Mouse (Mus musculus) CH12.LX (cell line): Measurements from ENCODE around the gene Ak3.

Experiments used
- BHLHE40 ChIP-seq: IDR thresholded peaks from 2 replicates; pipeline ENCODE4 v1.6.1; 2011; ENCODE audit warnings: mild to moderate bottlenecking, low read depth, low read length, improper control_type of control experiment
- CHD2 ChIP-seq: IDR thresholded peaks from 2 replicates; pipeline ENCODE4 v1.6.1; 2011; ENCODE audit warnings: low read length, improper control_type of control experiment
- CTCF ChIP-seq, 2 experiments: IDR thresholded peaks in 1 of 2; conservative IDR thresholded peaks in 1 of 2; 2 replicates each; pipeline ENCODE4 v1.5.1; 2011 to 2012; ENCODE audit warnings: low read depth in 2 of 2, low read length in 2 of 2, improper control_type of control experiment in 1 of 2, inconsistent platforms in 1 of 2, mild to moderate bottlenecking in 1 of 2, moderate library complexity in 1 of 2
- MAZ ChIP-seq: IDR thresholded peaks from 2 replicates; pipeline ENCODE4 v1.6.1; 2012; ENCODE audit warnings: low read depth, mild to moderate bottlenecking, inconsistent platforms, low read length, improper control_type of control experiment, moderate library complexity
- MXI1 ChIP-seq: IDR thresholded peaks from 2 replicates; pipeline ENCODE4 v1.6.1; 2011; ENCODE audit warnings: mild to moderate bottlenecking, low read depth, low read length, improper control_type of control experiment
- POLR2A ChIP-seq: IDR thresholded peaks from 2 replicates; pipeline ENCODE4 v1.6.1; 2011; ENCODE audit warnings: low read depth, mild to moderate bottlenecking, improper control_type of control experiment, low read length
- UBTF ChIP-seq: IDR thresholded peaks from 2 replicates; pipeline ENCODE4 v1.6.1; 2012; ENCODE audit warnings: low read depth, mild to moderate bottlenecking, inconsistent platforms, low read length, improper control_type of control experiment, moderate library complexity
- USF1 ChIP-seq: IDR thresholded peaks from 2 replicates; pipeline ENCODE4 v1.6.1; 2014; ENCODE audit warnings: low read depth, mild to moderate bottlenecking, inconsistent platforms, low read length, improper control_type of control experiment
- USF2 ChIP-seq: conservative IDR thresholded peaks from 2 replicates; pipeline ENCODE4 v1.6.1; 2011; ENCODE audit warnings: low read depth, low read length, improper control_type of control experiment
- ZC3H11A ChIP-seq: IDR thresholded peaks from 2 replicates; pipeline ENCODE4 v1.6.1; 2012; ENCODE audit warnings: low read depth, mild to moderate bottlenecking, inconsistent platforms, low read length, improper control_type of control experiment
- ZNF384 ChIP-seq: IDR thresholded peaks from 2 replicates; pipeline ENCODE4 v1.6.1; 2012; ENCODE audit warnings: low read depth, low read length, improper control_type of control experiment, inconsistent platforms

GRCm38 (mm10) chr19:29063009-29063408 lies 15.2 kb upstream of the Ak3 start:
- TF ChIP-seq MXI1 = no peak
- no peak for TF ChIP-seq USF2
- no peak for TF ChIP-seq USF1
- TF ChIP-seq POLR2A = no peak
- TF ChIP-seq CHD2 = no peak
- TF ChIP-seq UBTF = no peak
- TF ChIP-seq BHLHE40 = no peak
- TF ChIP-seq MAZ = no peak
- no peak for TF ChIP-seq ZNF384
- TF ChIP-seq CTCF (conservative IDR thresholded peaks at IDR 0.05 in 1 of 2, IDR thresholded peaks at IDR 0.05 in 1 of 2; ENCODE audit: low read depth in 2 of 2, low read length in 2 of 2) = no peak
- no peak for TF ChIP-seq ZC3H11A
